Mouse (Mus musculus) megakaryocyte, adult 5-6 weeks (primary cell): ENCODE measurements around the gene Spag8. TPM values are rescaled to one million over a fixed set of nuclear protein-coding genes. Genes with fewer than 3 reads are reported as not detected.

ENCODE experiments used
- ATAC-seq: 2 replicates; pipeline ENCODE4 v1.8.0; 2016; ENCODE audit warnings: mild to moderate bottlenecking, inconsistent platforms; ENCODE audit not compliant: poor library complexity, severe bottlenecking
- total RNA-seq, 2 experiments: library from RNA; stranded (forward) in 1 of 2; stranded (reverse) in 1 of 2; fragments of 153-499, 151-499 nt in 1 of 2; fragments of 221-1000, 200-1000 nt in 1 of 2; gene quantifications; 2 replicates each; pipeline versions ENCODE4 v1.2.3 to v1.2.4; 2015 to 2017

The Spag8 gene
- total RNA-seq, 2 experiments from 2014 or later = not detected

DNA sequence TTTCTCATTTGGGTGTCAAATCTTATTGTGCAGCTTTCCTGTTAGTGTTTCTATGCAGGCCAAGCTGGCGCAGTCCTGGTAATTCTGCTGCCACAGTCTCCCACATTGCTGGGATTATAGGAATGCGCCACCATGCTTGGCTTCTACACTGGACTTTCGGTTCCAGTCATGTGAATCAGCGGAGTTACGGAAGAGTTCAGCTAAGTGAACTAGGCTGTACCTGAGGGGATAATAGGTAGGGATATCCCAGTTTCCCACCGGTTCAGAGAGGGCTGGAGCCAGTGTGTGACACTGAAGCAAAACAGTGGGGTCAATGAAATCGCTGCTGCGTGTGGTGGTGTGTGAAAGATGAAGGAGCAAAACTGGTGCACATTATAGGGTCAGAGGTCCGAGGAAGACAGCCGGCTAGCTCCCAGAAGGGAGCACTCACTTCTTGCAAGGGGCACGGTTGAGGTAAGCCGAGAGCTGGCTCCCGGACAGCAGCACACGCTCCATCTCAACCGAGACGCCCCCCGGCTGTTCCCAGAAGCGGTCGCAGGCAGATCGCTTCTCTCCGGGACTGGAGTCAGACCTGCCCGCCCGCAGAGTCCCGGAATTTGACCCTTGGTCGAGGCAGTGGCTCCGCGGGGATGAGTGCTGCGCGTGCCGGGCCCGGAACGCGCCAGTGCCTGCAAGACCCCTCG, 2.4 kb upstream of the Spag8 start:
- ATAC-seq = no peak

DNA sequence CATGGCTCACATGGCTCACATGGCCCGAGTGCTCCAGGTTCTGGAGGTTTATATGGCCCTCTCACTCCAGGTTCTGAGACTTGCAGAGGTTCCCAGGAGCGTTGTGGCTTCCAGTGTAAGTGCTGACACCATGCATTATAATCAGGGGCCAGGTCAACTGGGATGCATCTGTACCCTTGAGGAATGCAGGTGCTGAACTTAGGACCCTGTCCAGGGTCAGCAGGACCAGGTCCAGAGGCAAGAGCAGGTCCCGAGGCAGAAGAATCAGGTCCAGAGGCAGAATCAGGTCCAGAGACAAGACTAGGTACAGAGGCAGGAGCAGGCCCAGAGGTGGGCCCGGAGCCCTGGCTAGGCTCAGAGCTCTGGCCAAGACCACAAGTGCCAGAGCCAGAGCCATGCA, 668 bp downstream of the Spag8 start:
- no peak for ATAC-seq

DNA sequence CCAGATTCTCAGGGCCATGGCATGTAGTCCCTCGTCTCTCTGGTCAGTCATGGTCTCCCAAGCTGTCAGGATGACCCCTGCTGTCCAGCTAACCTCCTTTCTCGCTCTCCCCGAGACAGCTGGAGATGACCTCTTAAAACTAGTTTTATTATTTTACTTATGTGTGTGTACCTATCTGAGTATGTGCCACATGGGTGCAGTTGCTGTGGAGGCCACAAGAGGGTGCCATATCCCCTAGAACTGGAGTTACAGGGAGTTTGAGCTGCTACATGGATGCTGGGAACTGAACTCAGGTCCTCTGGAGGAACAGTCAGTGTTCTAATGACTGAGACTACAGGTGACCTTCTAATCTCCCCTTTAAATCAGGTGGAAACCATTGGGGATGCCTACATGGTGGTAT, 3.6 kb downstream of the Spag8 start:
- ATAC-seq = no peak

DNA sequence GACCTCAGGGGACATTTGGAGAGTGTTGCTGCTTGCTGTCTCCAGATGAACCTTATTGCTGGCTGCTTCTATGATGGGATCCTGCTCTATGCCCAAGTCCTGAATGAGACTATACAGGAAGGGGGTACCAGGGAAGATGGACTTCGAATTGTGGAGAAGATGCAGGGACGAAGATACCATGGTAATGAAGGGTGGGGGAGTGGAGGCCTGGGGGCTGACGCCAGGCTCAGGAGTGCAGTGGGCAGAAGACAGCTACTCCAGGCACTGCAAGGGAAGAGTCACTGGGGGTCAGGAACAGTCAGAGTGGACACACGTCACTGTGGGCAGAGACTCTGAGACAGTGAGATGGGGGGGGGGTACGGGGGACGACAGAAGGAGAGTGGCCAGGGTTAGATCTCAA, 12.9 kb downstream of the Spag8 start:
- no peak for ATAC-seq

DNA sequence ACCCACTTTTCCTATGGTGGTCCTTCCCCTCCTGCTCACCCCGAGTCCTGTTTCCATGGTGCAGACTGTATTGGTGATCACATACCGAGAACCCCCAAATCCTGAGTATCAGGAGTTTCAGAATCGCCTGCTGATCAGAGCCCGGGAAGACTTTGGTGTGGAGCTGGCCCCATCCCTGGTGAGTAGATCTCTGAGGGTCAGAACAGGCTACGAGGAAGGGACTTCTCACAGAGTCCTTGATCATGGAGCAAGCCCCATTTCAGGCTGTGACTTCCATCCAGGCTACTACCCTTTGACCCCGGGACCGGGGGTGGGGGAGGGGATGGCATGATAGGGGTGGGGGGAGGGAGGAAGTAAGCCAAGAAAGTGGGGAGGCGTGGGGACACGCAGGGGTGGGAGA, 13.3 kb downstream of the Spag8 start:
- no peak for ATAC-seq

DNA sequence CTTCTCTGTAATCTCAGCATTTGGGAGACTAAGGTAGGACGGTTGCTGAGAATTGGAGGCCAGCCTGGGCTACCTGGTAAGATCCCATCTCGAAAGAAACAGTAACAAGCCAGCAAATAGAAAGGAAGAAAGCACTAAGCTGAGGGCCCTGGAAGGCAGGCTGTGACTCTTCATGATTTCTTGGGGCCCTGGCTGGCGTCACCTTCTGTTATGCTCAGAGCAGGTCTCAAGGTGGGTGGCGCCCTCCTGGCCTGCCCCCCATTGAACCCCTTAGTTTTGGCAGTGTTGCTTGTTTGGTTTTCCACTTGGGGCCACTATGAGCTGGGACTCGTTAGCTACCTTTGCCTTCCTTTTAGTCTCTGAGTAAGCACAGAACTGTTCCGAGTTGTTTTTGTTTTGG, 16.6 kb downstream of the Spag8 start:
- no peak for ATAC-seq

DNA sequence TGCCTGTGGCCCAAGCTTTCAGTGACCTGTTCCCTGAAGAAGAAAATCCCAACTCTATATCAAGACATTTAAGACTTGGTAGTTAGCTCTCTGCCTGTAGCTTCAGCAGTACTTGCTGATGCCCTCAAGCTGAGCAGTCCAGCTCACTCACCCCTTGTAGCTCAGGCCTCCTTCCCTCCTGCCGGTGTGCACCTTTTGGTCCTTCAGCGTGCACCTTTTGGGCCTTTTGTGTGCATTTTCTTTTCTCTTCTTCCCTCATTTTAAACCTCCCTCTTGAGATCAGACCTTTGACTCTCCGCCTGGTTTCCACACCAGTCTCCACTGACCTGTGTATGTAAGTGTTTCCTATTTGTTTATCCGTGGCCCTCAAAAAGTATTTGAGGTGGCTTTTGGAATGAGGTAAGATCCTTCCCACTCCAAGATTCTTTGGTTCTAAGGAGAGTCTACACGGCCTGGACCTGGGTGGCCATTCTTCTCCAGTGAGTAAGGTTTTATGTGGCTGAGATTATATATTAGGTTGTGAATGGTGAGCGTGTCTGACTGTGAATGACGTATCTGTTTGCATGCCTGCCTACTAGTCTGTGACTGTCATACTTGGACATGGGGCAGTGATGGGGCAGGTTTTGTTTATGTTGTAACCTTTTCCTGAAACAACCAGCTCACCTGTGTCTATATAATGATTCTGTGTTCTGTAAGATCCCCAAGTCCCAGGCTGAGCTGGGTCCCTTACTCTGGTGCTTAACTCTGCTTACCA, 18.6 kb downstream of the Spag8 start:
- no peak for ATAC-seq

DNA sequence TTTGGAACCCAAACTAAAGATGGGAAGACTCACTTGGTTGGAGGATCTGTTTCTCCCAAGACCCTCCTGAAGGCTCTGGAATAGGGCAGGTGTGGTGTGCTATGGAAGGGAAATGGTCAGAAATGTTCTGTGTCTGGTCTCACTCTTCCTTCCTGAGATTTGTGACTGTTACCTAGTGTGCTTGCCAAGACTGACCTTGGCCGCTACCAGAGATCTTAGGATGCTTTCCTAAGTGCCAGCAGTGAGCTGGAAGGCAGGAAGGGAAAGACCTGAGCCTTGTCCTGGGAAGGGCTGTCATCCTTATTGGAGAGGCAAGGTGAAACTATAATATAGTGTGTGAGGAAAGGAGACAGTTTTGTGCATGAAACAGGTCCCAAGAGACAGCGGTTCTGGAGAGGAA, 19.7 kb downstream of the Spag8 start:
- no peak for ATAC-seq

DNA sequence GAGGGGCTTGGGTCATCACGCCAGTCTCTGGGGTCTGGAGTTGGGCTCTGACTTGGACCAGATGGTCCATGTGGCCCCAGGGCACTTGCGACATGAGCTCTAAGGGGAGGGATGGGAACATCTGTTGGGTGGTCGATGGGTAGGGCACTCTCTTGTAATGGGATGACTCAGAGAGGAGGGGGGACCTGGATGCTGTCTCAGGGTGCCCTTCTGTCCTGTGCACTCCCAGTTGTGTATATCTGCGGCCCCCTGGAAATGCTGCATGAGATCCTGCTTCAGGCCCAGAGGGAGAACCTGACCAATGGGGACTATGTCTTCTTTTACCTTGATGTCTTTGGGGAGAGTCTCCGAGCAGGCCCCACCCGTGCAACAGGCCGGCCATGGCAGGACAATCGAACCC, 20.1 kb downstream of the Spag8 start:
- ATAC-seq = no peak

DNA sequence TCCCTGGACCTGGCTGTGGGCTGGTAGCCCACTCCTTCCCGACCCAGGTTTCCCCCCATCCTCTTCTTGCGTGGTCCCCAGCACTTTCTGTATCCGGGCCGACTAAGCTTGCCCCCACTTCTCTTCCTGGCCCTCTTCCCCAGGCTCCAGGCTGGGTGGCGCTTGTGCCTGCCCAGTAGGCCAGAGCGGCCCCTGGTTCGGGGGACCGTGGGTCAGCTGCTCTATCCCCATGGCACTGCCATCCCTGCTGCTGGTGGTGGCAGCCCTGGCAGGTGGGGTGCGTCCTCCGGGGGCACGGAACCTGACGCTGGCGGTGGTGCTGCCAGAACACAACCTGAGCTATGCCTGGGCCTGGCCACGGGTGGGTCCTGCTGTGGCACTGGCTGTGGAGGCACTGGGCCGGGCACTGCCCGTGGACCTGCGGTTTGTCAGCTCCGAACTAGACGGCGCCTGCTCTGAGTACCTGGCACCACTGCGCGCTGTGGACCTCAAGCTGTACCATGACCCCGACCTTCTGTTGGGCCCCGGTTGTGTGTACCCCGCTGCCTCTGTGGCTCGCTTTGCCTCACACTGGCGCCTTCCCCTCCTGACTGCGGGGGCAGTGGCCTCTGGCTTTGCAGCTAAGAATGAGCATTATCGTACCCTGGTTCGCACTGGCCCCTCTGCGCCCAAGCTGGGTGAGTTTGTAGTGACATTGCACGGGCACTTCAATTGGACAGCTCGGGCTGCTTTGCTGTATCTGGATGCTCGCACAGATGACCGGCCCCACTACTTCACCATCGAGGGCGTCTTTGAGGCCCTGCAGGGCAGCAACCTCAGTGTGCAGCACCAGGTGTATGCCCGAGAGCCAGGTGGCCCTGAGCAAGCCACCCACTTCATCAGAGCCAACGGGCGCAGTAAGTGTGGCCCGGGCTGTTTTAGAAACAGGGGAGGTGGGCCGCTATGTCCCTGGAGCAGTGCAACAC, 21.2 kb downstream of the Spag8 start:
- no peak for ATAC-seq

DNA sequence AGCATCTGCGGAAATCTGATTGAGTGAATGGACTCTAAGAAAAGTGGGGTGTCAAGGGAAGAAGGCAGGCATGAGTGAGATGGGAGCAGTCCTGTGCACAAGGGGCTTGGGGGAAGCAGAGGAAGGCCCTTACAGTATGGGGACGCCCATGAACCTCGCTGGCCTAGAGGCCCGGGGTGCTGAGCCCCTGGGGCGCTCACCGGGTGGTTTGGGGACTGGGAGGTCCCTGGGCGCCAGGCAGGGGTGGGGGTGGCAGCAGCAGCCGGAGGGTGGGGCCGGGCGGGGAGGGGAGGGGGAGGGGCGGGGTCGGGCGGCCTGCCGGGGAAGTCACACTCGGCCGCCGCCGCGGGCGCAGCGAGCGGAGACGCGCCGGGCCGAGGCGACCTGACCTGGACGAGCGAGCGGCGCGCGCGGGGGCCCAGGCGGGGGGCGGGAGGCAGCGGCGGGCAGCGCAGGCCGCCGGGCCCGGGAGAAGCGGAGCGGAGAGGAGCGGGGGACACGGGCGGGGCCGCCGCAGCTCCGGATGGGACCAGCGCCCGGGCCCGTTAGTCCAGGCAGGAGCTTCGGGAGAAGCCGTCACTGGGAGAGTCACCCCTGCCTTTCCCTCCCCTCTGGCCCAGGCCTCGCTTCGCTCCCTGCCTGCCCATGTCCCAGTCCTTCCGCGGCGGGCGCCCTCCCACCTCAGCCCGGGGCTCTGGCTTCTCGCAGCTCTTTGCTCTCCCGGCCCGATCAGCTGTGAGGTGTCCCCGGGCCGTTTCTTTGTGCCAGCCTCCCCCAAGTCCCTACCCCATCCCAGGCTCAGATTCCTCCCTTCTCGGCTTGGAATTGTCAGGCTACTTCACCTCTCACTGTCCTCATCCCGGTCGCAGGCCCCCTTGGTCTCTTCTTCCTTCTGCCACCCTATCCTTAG, 22.1 kb downstream of the Spag8 start, which contains the start of gene Npr2:
Npr2 (plus strand) TSS at position 890 of the 910 bp plus-strand sequence.
- ATAC-seq = peak; percentile 13; the same call in 1 of the 2 replicates

DNA sequence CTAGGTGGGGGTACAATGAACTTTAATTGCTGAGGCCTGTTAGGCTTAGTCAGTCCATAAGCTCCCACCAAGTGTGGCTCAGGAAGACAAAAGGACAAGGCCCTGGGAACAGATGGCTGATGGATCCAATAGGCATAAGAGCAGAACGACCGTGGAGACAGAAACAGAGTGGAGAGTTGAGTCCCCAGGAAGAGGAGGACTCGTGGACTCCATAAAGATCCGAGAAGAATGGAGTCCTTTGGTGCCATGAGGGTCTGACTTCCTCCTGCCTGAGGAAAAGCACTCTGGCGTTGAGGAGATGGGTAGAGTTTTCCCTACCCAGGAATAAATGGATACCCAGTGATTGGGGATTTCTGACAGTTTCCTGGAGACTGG, 22.7 kb downstream of the Spag8 start:
- no peak; the same call in 1 of the 2 replicates for ATAC-seq

DNA sequence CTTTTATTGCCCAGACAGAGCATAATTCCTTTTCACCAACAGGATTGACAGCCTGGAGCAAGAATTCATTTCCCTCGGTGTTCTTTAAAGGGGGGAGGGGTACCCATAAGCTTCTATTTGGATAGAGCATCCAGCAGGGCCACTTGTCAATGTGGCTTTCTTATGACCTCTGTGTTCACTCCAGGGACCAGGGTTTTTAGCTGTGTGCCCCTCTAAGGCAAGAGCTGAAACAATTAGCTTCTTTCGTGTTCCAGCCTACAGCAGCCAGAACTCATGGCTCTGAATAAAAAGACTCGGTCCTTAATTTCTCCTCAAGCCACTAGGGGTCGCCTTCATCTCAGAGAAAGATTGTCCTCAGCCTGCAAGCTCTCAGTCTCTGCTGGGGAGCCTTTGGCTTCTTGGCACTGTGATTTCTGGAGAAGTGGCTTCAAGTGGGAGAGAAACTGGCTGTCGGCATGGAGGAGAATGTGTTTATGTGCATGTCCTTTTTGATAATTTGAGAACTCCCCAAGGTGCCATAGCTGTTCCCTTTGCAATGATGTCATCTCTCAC, 23.3 kb downstream of the Spag8 start:
- peak; percentile 91 for ATAC-seq

DNA sequence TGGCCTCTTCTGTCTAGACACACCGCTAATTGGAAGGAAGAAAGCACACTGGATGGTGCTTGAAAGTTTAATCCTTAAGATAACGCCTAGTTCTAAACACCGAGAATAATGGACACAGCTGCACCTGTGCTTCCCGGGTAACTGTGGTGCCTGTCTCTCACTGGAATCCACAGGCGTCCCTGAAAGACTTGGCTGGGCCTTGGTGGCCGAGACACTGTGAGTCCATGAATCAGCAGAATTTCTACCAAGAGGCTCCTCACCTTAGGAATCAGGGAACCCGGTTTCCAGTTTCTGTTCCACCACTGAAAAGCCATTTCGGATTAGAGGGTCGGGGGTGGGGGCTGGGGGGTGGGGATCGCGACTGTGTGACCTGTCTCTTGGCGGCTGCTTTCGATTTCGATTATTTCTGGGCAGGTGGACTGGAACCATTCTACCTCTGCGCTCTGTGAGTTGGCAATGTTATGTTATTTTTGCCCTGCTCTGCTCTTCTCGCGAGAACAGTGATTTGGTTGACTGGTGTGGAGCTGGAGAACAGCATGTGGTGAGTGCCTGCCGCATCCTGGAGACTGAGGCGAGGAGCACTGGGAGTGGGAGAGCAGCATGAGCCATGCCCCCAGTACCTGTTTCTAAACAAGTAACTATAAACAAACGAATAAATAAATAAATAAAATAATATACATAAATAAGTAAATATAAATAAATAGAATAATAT, 24.1 kb downstream of the Spag8 start:
- no peak for ATAC-seq

DNA sequence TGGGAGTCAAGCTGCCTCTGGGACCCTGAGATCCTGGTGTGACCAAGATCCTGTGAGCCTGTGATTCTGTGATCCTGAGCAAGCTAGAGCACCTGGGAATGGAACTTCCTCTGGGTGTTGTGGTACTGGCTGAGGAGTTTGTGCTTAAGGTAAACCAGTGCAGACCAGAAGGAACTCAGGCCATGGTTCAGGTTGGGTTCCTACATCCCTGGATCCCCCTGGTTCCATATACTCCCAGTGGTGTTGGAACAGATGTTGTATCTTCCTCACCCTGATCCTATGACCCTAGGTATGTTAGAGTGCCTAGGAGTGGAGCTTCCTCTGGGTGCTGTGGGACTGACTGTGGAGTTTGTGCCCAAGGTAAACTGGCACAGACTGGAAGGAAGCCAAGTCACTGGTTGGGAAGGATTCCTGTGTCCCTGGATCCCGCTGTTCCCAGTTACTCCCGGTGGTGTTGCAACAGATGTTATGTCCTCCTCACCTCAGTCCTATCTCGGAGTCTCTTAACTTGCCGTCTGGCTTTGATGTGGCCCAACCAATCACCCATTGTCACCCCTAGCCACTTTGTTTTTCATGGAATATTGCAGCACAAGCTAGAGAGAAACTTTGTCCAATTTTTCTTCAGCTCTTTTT, 33.1 kb downstream of the Spag8 start:
- ATAC-seq = no peak

DNA sequence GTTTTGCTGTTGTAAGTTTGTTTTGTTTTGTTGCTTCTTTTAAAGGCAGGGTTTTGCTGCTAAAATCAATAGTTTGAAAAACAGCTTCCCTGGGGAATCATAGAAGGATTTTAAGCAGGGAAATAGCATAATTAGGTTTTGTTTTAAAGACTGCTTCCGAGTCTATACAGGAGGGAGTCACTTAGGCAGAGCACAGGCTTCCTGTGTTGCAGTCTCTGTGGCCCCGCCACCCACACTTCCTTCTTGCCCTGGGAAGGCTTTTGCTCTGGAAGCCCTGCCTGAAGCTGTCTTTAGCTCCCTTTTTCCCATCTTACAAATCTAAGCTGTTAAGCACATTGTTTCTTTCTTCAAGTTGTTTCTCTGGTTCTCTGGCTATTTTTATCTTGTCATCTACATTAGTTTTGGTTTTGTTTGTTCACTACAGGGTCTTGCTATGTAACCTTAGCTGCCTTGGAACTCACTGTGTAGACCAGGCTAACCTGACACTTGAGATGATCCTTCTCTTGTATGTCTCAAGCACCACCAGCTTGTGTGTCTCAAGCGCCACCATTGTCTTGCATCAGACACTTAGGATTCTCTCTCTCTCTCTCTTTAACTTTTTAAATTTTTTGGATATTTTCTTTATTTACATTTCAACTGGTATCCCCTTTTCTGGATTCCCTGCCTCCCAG, 40.2 kb downstream of the Spag8 start:
- ATAC-seq = peak; percentile 84

DNA sequence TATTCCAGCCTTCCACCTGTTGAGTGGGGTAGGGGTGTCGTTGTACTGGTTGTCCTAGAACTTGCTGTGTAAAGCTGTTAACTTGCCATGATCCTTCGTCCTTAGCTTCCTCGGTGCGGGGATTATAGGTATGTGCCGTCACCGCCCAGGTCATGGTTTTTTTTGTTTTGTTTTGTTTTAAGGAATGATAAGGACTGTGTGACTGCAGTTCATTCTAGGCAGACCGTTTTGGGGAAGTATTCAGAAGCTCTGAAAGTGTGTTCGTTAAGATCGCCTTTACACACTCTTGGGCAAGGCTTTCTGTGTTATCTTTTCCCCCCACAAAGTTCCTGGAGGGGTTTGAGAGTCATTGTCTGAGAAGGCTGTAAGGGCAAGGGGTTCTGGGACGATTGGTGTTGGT, 40.9 kb downstream of the Spag8 start:
- ATAC-seq = peak; percentile 57
